Mouse (Mus musculus): ENCODE results near the gene Cbx7.

Gene Cbx7

DNA sequence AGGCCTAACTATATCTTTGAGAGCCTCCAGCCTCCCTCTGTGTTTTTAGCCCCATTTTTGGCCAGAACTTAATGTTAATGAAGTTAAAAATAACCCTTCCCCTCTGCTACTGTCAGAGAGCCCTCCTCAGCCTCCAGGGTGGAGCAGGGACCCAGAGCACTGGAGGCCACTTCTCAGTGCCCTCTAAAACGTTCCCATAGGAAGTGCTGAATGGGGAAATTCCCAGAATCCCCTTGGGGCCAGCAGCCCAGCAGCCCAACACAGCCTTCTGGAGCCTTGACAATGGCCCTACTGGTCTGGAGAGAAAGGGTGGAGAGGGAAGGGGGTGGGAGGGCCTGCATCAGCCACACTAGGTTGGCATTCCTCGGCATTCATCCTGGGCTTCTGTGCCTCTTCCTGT is 32.7 kb upstream of the Cbx7 start:
- DNase-seq (ENCODE audit: extremely low spot score, low read depth, low spot score), result no peak

- no peak for DNase-seq (ENCODE audit: extremely low spot score, low read depth, low spot score)
Measured at GRCm38 (mm10) chr15:80001601-80002000, 30.7 kb upstream of the Cbx7 start.

DNA sequence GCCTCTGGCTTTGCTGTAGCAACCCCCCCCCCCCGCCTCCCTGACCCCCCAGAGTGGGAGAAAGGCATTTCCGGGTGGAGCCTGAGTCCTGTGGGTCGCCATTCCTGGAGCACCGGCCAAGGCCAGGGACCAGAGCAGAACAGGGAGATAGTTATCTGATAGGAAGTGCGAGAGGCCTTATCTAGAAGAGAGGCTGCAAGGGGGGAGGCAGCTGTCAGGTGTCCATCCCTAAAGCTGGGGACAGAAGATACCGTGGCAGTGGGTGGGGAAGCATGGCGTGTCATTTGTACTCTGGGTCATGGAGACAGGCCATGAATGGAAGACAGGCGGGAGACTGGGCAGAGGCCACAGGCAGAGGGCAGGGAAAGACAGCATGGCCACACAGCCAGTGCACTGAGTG is 29.8 kb upstream of the Cbx7 start:
- DNase-seq (ENCODE audit: extremely low spot score, low read depth, low spot score), result no peak

GRCm38 (mm10) chr15:79997988-79998387 is 27.1 kb upstream of the Cbx7 start:
- no peak for DNase-seq (ENCODE audit: extremely low spot score, low read depth, low spot score)

GRCm38 (mm10) chr15:79996781-79997180 is 25.9 kb upstream of the Cbx7 start:
- DNase-seq (ENCODE audit: extremely low spot score, low read depth, low spot score), result no peak

GRCm38 (mm10) chr15:79995552-79995951 is 24.6 kb upstream of the Cbx7 start:
- DNase-seq (ENCODE audit: extremely low spot score, low read depth, low spot score), result no peak

GRCm38 (mm10) chr15:79994566-79994965 is 23.6 kb upstream of the Cbx7 start:
- no peak for DNase-seq (ENCODE audit: extremely low spot score, low read depth, low spot score)

DNA sequence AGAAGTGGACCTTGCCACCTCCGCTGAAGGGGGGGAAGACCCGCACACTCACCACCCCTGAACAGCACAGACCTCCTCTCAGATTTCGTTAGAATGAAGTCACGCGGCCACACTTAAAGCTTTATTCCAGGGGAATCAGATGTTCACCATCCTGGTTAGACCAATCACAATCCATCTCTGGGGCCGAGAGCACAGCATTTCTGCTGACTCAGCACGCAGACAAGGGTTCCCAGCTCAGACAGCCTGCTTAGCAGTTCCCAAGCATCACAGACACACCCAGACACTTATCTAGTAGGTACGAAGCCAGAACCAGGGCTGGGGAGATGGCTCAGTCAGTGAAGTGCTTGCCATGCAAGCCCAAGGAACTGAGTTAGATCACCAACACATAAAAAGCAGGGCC is 15.3 kb upstream of the Cbx7 start:
- no peak for DNase-seq (ENCODE audit: extremely low spot score, low read depth, low spot score)

GRCm38 (mm10) chr15:79985471-79985870 is 14.6 kb upstream of the Cbx7 start:
- DNase-seq (ENCODE audit: extremely low spot score, low read depth, low spot score), result no peak

GRCm38 (mm10) chr15:79984152-79984551 is 13.2 kb upstream of the Cbx7 start:
- no peak for DNase-seq (ENCODE audit: extremely low spot score, low read depth, low spot score)

- no peak for DNase-seq (ENCODE audit: extremely low spot score, low read depth, low spot score)
Measured at GRCm38 (mm10) chr15:79980716-79981115, 9.8 kb upstream of the Cbx7 start.

DNA sequence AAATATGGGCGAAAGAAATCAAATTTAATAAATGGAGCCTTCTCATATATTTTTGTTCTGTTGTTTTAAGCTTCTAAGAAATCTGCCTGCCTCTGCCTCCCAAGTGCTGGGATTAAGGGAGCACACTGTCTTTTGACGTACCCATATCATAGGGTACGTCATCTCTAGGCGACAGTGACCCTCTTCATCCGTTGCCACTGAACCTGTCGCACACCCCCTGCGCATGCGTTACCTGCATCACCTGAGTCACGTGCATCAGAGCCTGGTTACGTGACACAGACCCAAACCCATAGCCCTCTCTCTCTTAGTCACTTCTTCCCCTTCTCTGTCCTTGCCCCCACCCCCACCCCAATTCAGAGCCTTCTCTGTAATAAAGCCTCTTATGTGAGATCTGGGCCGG is 1.3 kb upstream of the Cbx7 start:
- DNase-seq (ENCODE audit: extremely low spot score, low read depth, low spot score), result no peak

DNA sequence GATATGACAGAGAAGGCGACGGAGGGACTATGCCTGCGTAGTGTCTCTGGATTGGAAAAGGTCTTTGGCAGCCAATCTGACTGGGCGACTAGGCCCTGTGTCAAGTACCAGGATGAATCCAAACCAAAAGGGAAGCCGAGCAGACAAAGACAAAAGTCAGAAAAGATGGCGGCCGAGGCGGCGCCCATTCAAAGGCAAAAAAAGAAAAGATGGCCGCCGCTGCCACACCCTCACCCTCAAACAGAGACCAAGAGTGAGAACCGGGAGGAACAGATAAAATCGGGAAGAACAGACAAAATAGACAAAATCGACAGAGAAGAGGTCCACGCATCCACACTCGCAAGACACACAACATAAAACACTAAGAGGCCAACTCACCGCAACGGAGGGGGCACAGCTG is 428 bp downstream of the Cbx7 start:
- no peak for DNase-seq (ENCODE audit: extremely low spot score, low read depth, low spot score)

DNA sequence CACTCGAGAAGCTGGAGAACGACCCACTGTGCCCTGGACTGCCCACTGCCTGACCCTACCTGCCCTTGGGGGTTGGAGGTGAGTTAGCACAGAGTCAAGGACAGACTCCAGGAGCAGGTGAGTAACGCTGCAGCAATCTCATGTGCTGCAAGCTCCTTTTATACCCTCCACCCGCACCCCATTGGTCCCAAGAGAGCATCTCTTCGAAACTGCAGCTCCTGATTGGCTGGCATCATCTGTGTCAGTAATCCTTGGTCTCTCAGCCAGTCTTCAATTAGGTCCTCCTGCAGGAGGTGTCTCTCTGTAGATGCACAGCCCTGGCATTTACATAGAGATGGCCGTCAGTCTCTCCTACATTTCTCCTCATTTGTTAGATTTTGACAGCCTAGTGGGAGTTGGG is 3.6 kb downstream of the Cbx7 start:
- DNase-seq (ENCODE audit: extremely low spot score, low read depth, low spot score), result no peak

GRCm38 (mm10) chr15:79964376-79964775 is 6.5 kb downstream of the Cbx7 start:
- no peak for DNase-seq (ENCODE audit: extremely low spot score, low read depth, low spot score)

DNA sequence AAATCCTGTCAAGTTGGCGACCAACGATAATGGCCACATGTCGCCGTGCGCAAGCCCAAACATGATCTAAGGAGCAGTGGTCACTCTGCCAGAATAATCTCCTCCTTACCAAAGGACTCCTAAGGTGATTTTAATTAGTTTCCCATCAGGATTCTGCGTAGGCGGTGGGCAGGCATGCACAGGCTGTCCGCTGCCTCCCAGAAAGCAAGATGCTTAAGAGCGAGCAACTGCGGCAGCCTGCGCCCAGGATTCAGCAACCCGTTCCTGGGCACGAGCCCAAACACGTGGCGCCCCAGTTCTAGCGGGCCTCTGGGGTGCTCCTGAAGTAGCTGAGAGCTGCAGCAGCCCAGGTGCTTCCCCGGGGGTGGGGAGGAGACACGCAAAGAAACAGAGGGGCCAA is 8.3 kb downstream of the Cbx7 start:
- DNase-seq (ENCODE audit: extremely low spot score, low read depth, low spot score), result no peak

GRCm38 (mm10) chr15:79961366-79961921 is 9.5 kb downstream of the Cbx7 start:
- DNase-seq (ENCODE audit: extremely low spot score, low read depth, low spot score), result no peak

DNA sequence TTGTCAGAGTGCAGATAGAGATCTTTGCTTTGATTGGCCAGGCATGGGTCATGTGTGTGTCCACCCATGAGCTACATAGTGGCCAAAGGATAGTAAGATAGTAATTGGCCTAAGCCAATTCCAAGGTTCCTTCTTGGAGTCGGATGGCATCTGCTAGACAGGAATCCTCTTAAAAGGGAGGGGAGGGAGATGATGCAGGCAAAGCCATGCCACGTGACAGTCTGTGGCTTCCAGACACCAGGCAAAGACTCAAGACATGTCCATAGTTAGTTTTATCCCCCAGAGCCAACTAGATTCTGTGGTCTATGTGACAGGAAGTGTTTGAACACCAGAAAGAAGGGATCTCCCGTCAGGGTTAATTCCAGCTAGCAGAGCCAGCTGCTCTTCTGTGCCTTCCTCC is 12.5 kb downstream of the Cbx7 start:
- no peak for DNase-seq (ENCODE audit: extremely low spot score, low read depth, low spot score)

- no peak for DNase-seq (ENCODE audit: extremely low spot score, low read depth, low spot score)
Measured at GRCm38 (mm10) chr15:79956559-79956958, 14.4 kb downstream of the Cbx7 start.

GRCm38 (mm10) chr15:79953470-79953869 is 17.4 kb downstream of the Cbx7 start:
- DNase-seq (ENCODE audit: extremely low spot score, low read depth, low spot score), result no peak

GRCm38 (mm10) chr15:79952504-79953231 is 18.3 kb downstream of the Cbx7 start:
- DNase-seq (ENCODE audit: extremely low spot score, low read depth, low spot score), result no peak

GRCm38 (mm10) chr15:79951730-79952503 is 19.0 kb downstream of the Cbx7 start:
- DNase-seq (ENCODE audit: extremely low spot score, low read depth, low spot score), result no peak
